ENCODE assay signal across 7 mouse cellular contexts in genomic region chrX:126693131-126693805, GRCm38 (mm10).
DNase-seq lines count a peak whose midpoint lies in the region; ATAC-seq and TF ChIP-seq lines count a peak whose summit lies in the region.
"Not testable (repeated sequence)": the region's sequence is repeated elsewhere in the genome, so short reads cannot be mapped to it uniquely, and the experiment has no call there.

No protein-coding gene starts in this region.

- POLR2A ChIA-PET in Patski (lab: Charles Lee), result not testable (repeated sequence)

- TF ChIP-seq EP300 in lung, postnatal 0 days (IDR thresholded peaks at IDR 0.05), result not testable (repeated sequence)

- H3K4me1 ChIP-seq in lung, postnatal 0 days (ENCODE audit: insufficient read depth, low read depth, low read length), result not testable (repeated sequence)

- not testable (repeated sequence) for H3K9me3 ChIP-seq in lung, postnatal 0 days (ENCODE audit: low read length)

- ATAC-seq in Patski; lung, postnatal 0 days: not testable (repeated sequence)

- WGBS in lung, postnatal 0 days, result 63% methylated on average over 6 of the region's 6 CpGs

- peak; percentile 0 for DNase-seq in CD4-positive, CD25-positive, alpha-beta regulatory T cell, adult 2 months (ENCODE audit: low read depth, low spot score)
- DNase-seq in Patski (ENCODE audit: low read depth, low spot score), result peak; percentile 0
- peak; percentile 28 for DNase-seq in embryo, embryonic 10.5 days (ENCODE audit: low spot score)
- DNase-seq in forelimb bud, embryonic 11.5 days (ENCODE audit: low read depth, low spot score), result peak; percentile 35
- peak; percentile 62 for DNase-seq in hindlimb bud, embryonic 11.5 days (ENCODE audit: extremely low spot score, low read depth, low spot score)
- DNase-seq in lung, postnatal 0 days (ENCODE audit: low spot score), result peak; percentile 9
- DNase-seq in retina, postnatal 1 day, result peak; percentile 2

- not testable (repeated sequence) for TF ChIP-seq CTCF in Patski (IDR thresholded peaks at IDR 0.05); lung, postnatal 0 days (IDR thresholded peaks at IDR 0.05)

- not testable (repeated sequence) for H3K4me2 ChIP-seq in lung, postnatal 0 days (replicated peaks; ENCODE audit: low read depth, low read length)

- H3K4me3 ChIP-seq in lung, postnatal 0 days (ENCODE audit: low read depth, low read length), result not testable (repeated sequence)

- not testable (repeated sequence) for H3K9ac ChIP-seq in lung, postnatal 0 days (replicated peaks; ENCODE audit: low read depth)

- not testable (repeated sequence) for H3K27ac ChIP-seq in lung, postnatal 0 days (ENCODE audit: low read length)

- H3K36me3 ChIP-seq in lung, postnatal 0 days (ENCODE audit: insufficient read depth, low read length), result not testable (repeated sequence)

- in situ Hi-C loops in Patski (cut with MboI; ENCODE audit: low pct_unique_long_range_greater_than_20kb), result not testable (repeated sequence)

- not testable (repeated sequence) for H3K27me3 ChIP-seq in Patski; lung, postnatal 0 days (replicated peaks; ENCODE audit: insufficient read depth, low read length)

- CTCF ChIA-PET in Patski (lab: Charles Lee), result not testable (repeated sequence)

Comparison
In these comparisons a context has a peak if more than half of its experiments do, and no peak if none do; other contexts are left out.
1. DNase-seq: peak in every context shown above with its lines; median percentile 62 in hindlimb bud, embryonic 11.5 days; 35 in forelimb bud, embryonic 11.5 days; 28 in embryo, embryonic 10.5 days; 9 in lung, postnatal 0 days; 2 in retina, postnatal 1 day; 0 in CD4-positive, CD25-positive, alpha-beta regulatory T cell, adult 2 months; 0 in Patski.